Mouse (Mus musculus): ENCODE measurements around the gene Cldn5.

The Cldn5 gene

DNA sequence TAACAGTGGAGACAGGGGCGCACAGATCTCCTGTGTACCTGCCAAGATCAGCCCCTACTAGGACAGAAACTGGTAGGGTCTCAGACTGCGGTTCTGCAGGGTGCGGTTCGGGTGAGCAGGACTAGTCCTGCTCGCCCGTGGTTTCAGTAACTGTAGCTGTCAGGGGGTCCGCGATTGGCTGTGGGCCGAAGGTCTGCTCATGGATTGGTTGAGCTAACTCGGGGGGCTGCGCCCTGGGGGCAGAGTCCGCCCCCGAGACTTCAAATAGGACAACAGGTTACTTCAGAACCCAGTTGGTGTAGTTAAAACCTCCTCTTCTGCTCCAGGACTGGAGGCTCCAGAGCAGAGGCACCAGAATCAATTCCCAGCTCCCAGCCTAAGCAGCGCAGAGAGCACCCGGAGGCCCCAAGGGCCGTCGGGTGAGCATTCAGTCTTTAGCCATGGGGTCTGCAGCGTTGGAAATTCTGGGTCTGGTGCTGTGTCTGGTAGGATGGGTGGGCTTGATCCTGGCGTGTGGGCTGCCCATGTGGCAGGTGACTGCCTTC, at the start of gene Cldn5:
Gene Cldn5 (plus strand): TSS at position 292 of the 545 bp plus-strand sequence.
- peak; percentile 19 for DNase-seq (ENCODE audit: low spot score)

DNA sequence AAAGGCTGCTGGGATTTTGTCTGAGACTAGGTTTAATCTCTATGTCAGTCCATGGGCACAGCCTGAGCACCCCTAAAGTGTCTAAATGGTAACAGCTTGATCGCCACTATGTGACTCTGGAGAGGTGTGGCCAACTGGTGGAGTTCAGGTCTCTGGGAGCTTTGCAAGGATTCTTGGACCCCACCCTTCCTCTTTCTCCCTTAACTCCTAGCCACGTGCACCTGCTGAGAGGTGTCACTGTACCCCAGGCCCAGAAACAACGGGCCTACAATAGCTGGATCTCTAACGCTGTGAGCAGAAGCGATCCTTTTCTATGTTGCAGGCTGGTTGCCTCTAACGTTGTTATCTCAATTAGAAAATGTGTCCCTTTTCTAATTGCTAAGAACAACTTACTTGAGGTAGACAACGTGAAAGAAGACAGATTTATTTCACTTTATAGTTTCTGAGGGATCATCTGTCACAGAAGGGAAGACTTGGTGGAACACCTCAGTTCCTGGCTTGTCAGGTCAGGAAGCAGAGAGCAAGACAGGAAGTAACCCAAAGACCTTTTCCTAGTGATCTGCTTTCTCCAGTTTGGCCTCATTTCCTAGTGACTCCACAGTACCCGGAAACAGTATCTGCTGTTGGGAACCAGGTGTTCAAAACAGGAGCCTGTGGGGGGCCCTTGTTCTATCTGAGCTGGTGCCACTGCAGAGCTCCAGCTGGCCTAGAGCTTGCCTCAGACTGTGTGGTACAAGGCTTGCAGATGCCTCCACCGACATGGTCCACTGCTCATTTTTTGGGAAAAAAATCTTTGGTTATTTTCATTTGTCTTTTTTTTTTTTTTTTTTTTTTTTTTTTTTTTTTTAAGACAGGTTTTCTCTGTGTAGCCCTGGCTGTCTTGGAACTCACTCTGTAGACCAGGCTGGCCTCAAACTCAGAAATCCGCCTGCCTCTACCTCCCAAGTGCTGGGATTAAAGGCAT, 48.8 kb upstream of the Cldn5 start:
- no peak for DNase-seq (ENCODE audit: low spot score)

DNA sequence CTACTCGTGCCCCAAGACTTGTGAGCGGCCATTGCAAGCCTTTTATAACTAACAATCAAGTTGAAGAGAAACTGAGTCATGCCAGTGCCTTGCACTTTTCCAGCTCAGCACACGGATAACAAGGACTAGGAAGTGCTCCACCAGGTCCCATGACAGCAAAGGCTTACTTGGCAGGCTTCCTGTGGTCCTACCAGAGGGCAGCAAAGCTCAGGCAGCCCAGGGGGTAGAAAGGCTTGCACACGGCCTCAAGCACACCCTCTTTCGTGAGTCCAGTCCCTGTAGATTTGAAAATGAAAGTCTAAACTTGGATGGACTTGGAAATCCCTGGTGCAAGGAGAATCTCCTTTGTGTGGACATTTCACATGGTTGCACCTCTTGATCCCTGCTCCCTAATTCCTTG, 47.5 kb upstream of the Cldn5 start:
- no peak for DNase-seq (ENCODE audit: low spot score)

GRCm38 (mm10) chr16:18730640-18731039, 46.0 kb upstream of the Cldn5 start:
- DNase-seq (ENCODE audit: low spot score), result no peak

DNA sequence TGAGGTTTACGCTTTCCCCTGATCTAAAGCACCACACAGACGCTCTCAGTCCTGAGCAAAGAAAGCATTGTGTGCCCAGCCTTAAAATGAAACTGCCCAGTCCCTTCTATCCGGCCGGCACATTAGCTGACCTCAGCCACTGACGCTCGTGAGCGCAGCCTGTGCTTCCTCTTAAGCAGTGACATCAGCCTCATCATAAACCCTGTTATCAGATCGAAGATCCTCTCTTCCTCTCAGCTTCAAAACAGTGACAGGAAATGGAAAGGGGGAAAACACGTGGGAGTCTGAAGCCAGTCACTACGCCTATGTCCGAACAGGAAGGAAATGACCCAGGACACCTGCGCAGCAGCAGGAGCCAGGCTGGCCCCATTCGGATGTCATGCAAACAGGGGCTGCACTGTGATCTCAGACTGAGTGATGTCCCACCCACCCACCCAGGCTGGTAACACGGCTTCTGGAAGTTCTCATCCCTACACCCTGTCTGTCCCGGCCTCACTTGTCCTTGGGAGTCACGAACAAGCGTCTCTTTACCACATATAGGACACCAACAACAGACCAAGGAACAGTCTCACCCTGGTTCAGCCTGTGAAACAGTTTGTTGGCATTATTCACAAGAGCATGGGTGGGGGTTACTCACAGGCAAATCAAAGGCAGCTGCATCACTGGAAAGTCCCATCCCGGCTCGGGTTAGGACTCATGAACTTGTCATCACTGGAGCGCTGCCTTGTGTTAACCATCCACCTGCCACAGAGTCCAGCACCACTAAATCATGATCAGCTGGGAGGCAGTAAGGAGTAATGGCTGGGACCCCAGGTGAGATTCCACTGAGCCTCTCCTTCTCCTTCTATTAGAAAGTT, 43.3 kb upstream of the Cldn5 start:
- no peak for DNase-seq (ENCODE audit: low spot score)

- DNase-seq (ENCODE audit: low spot score), result no peak
Observed at GRCm38 (mm10) chr16:18738303-18738702, 38.3 kb upstream of the Cldn5 start.

DNA sequence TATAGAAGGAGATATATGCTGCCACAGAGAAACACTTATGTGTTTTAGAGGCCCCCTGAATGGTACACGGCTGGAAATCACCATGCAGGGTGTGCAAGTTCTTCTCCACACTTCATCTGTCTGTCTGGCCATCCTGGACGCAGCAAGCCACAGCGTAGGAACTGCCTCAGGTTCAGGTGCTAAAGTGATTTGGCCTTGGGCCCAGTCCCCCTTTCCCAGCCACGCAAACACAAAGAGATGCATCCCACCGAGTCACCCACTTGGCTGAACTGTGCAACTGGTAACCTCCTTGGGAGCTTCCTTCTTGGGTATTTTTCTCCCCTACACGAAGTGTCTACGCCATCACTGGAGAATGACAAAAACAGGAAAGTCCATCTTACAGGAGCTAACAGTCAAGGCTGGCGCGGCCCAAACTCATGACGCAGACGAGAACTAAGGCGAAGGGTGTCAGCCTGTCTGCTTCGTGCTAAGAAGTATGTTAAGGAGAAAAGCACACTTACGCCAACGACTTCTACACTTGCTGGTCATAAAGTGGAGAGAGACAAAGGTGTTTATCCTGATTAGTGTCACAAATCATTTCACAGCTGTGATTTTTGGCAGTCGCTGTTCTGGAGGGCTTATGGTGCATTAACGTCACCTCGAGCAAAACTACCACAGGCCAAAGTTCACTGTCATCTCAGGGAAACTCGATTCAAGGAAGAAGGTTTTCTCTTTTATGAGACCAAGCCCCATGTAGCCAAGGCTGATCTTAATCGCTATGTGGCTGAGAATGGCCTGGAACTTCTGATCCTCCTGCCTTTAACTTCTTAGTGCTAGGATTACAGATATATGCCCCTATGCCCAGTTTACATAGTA, 30.2 kb upstream of the Cldn5 start:
- DNase-seq (ENCODE audit: low spot score), result no peak

- DNase-seq (ENCODE audit: low spot score), result no peak
Observed at GRCm38 (mm10) chr16:18751101-18751500, 25.5 kb upstream of the Cldn5 start.

DNA sequence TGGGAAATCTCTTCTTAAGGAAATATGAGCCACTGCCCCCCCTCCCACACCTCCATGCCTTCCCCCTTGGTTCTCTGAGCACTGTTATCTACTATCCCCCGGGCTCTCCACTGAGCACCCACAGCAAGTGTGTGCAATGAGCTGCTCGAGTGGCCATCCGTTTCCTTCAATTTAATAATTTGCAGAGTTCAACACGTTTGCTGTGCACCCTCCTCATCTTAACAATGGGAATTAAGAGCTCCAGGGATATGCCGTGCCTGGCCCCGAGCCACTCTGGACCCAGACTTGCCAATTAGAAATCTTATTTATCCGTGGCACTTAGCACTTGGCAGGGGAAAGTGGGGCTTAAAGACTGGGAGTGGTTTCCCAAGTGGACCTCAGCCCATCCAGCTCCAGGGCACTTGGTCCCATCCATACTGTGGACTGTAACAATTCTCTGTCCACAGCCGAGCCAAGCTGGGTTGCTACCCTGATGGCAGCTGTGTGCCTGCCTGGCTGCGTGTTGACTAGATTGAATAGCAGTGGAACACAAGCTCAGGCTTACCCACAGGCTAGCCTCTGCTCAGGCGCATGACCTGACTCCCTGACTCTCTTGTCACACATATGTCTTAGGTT, 24.7 kb upstream of the Cldn5 start:
- DNase-seq (ENCODE audit: low spot score), result no peak

- DNase-seq (ENCODE audit: low spot score), result no peak
Observed at GRCm38 (mm10) chr16:18761734-18762133, 14.9 kb upstream of the Cldn5 start.

- no peak for DNase-seq (ENCODE audit: low spot score)
Observed at GRCm38 (mm10) chr16:18762960-18763359, 13.7 kb upstream of the Cldn5 start.

DNA sequence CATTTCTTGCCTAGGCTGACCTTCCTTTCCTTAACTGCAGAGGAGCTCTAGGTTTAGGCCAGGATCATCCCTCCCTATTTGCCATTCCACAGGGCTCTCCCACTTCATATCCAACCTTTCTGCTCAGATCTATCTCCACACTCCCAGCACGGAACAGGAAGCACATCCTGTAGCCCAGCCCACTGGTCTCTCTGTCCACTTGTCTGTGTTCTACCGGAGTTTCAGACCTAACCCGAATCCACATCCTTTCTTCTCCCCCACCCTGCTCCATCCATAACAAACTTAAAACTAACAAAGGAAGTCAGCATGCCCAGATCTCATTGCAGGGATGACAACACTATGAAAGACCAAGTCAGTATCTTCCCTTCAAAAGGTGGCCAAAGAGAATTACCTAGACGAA, 10.3 kb upstream of the Cldn5 start:
- DNase-seq (ENCODE audit: low spot score), result no peak

DNA sequence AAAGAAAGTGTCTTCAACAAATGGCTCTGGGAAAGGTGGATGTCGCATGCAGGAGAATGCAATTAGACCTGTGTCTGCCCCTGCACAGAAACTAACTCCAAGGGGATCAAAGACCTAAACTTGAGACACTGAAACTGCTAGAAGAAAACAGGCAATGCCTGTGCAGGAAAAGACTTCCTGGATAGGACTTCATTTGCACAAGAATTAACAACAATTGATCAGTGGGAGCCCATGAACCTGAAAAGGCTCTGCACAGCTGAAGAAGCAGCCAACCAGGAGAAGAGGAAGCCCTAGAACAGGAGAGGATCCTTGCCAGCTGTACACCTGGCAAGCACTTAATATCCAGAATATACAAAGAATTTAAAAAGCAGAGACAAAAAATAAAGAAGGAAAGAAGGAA, 7.1 kb upstream of the Cldn5 start:
- no peak for DNase-seq (ENCODE audit: low spot score)

GRCm38 (mm10) chr16:18773936-18774335, 2.7 kb upstream of the Cldn5 start:
- no peak for DNase-seq (ENCODE audit: low spot score)

DNA sequence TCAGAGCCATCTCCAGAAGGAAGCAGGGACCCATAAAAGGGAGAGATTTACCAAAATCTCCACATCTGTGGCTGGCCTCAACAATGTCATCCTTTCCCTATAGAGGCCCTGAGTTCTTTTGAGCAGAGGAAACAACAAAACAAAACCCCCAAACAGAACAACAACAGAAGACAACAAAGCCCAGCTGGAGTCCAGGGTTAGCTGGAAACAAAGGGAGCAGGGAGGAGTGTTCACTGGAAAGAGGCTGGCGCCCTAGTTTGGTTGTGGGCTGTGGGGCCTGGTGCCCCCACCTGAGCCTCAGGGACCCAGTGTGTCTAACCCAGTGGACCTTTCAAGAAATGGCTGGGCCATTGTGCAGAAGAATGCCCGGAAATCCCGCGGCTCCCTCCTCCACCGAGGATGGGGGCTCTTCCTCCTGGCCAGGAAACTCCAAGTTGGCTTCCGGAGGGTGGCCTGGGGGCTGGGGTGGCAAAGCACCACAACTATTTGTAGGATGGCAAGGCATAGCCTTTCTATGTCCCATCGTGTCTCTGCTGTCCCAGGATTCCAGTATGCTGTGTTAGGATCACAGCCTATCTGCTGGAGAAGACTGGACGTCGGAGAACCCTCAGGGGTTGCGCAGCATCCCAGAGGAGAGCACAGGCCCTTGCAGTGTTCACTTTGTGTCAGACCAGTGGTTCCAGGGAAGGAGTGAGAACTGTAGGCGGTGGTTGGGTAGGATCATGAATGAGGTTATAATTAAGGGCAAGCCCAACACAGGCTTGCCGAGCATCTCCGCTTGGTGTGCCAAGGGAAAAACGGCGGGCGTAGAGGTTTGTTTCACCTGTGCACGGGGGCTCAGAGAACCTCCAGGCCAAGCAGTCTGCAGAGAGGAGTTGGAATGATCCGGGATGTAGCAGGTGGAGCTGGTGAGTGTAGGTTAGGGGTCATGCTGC, 759 bp upstream of the Cldn5 start:
- DNase-seq (ENCODE audit: low spot score), result no peak

DNA sequence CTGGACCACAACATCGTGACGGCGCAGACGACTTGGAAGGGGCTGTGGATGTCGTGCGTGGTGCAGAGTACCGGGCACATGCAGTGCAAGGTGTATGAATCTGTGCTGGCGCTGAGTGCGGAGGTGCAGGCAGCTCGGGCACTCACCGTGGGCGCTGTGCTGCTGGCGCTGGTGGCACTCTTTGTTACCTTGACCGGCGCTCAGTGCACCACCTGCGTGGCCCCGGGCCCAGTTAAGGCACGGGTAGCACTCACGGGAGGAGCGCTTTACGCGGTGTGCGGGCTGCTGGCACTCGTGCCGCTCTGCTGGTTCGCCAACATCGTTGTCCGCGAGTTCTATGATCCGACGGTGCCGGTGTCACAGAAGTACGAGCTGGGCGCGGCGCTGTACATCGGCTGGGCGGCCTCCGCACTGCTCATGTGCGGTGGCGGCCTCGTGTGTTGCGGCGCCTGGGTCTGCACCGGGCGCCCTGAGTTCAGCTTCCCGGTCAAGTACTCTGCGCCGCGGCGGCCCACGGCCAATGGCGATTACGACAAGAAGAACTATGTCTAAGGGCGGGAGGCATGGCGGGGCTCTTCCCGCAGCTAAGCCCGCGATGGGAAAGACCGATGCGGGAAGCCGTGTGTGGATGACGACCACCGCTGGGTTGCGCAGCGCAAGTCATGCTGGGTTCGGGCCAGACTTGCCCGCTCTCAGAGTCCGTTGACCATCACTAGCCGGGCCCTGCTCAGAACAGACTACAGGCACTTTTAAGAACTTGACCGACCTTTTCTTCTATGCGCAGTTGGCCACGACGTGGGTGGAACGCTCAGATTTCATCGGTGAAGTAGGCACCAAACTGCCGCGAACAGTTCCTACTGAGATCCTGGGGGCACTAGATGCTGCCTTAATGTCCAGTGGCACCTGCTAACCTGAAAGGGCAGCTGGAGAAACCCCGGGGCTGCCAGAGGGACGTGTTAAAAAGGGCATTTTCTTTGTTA, 744 bp downstream of the Cldn5 start:
- DNase-seq (ENCODE audit: low spot score), result peak; percentile 17

GRCm38 (mm10) chr16:18778461-18778860, 1.8 kb downstream of the Cldn5 start:
- DNase-seq (ENCODE audit: low spot score), result no peak

DNA sequence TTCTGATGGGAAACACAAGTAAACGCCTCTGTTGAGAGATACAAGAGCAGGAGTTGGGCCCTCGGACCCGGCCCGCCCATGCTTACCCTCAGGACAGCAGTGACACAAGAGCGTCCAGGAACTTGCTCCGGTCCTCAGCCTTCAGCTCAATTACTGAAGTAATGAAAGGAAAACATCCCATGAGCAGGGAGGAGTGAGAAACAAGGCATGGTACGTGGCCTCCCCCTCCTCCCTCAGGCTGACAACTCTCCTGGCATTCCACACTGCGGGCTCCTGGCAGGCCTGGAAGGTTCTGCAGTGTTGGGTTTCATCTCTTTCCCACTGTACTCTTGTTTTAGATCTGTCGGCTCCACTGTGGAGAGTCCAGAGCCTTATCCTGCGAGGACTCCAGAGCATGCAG, 5.2 kb downstream of the Cldn5 start:
- DNase-seq (ENCODE audit: low spot score), result no peak

GRCm38 (mm10) chr16:18785025-18785424, 8.4 kb downstream of the Cldn5 start:
- no peak for DNase-seq (ENCODE audit: low spot score)

Data from ovary, postnatal 36 days (tissue).